Mouse (Mus musculus): ENCODE measurements around the gene Tln1. TPM values are rescaled to one million over a fixed set of nuclear protein-coding genes. Genes with fewer than 3 reads are reported as not detected.

Tln1 gene
- polyA plus RNA-seq, 1 experiment from 2014 or later, result 69.5 TPM

DNA sequence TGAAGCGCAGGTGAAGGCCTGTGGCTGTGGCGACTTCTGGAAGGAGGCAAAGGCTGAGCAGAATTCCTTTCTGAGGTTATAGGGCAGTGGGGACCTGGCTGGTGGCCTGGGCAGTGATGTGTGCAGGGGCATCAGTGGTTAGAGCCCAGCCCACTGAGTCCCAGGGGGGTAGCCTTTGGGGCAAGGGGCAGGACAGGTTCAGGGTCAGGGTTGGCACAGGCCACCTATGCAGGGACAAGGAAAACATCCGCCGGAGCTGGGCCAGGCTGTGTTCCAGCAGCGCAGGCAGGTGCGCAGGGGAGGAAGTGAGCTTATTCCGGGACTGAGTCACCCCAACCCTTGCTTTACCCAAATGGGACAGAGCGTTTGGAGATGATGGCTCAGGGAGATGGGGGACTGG is 23.9 kb upstream of the Tln1 start:
- no peak overlapping the region for H3K4me3 ChIP-seq
- H3K4me2 ChIP-seq, result no peak overlapping the region
- no peak overlapping the region for H3K9ac ChIP-seq
- no peaks in the 10 kb centered on the region for H3K9me3 ChIP-seq
- ATAC-seq (ENCODE audit: insufficient number of reproducible peaks, insufficient read depth, low FRiP score, low TSS enrichment, low read depth), result 0 out of 2 replicates have a peak, but pooled peaks have one; percentile 15
- H3K27ac ChIP-seq, result no peak overlapping the region
- WGBS, result 79% methylated on average over 8 of the region's 8 CpGs
- H3K36me3 ChIP-seq, result peaks cover 30% of the 10 kb centered on the region
- peaks cover 6% of the 10 kb centered on the region for H3K4me1 ChIP-seq
- no peaks in the 10 kb centered on the region for H3K27me3 ChIP-seq

GRCm38 (mm10) chr4:43585682-43586081 is 23.2 kb upstream of the Tln1 start:
- Histone ChIP-seq H3K9me3 (no peaks in the 10 kb centered on the region), H3K4me1 (peaks cover 6% of the 10 kb centered on the region), H3K9ac (no peak overlapping the region), H3K36me3 (peaks cover 37% of the 10 kb centered on the region), H3K27ac (no peak overlapping the region), H3K4me2 (no peak overlapping the region), H3K27me3 (no peaks in the 10 kb centered on the region), H3K4me3 (no peak overlapping the region)
- ATAC-seq (ENCODE audit: insufficient number of reproducible peaks, insufficient read depth, low FRiP score, low TSS enrichment, low read depth), result no peak
- 41% methylated on average over 10 of the region's 10 CpGs for WGBS

DNA sequence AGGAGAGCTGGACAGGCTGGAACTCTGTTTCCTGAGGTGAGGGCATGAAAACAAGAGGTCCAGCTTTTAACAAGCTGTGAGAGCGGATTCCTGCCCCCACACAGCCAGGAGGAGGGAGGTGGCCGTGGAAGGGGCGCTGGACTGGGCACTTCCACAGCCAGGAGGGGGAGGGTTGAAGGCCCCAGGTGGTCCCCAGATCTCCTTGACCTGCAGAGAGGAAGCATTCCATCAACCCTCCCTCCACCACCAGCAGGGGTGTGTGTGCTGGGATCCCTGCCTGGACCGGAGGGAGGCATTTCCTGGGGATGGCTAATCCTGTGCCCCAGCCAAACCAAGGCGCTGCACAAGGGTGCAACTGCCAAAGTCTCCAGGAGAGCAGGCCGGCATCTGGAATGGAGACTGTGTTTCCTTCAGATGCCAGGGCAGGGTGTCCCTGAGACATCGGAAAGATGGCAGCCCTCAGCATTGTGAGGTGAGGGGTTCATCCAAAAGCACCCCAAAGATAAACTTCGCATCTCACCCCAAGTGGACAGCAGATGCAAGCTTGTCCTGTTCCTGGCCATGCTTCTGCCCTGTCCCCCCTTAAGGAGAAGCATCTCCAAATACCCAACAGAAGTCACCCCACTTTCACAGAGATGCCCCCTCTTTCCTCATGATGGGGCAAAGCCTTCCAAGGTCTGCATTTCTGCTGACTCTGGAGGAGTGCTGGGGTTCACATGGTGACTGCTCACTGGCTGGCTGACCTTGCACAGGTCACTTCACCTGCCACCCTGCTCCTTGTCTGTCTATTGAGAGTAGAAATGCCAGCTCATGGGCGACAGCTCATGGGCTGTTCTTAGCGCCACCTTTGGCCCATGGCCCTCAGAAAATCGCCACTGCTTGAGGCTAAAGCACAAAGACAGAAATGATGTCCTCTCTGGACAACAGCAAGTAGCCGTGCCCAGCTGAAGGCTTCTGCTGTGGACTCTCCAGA is 22.2 kb upstream of the Tln1 start, which contains the start of gene Msmp:
Gene Msmp, minus strand, starts transcription at position 51 of the 973 bp plus-strand sequence.
- Histone ChIP-seq H3K27me3 (no peaks in the 10 kb centered on the region), H3K4me3 (no peak within 1 kb of the TSS), H3K9ac (no peak within 1 kb of the TSS), H3K36me3 (peaks cover 42% of the 10 kb centered on the region), H3K9me3 (no peaks in the 10 kb centered on the region), H3K4me2 (no peak within 1 kb of the TSS), H3K4me1 (peaks cover 12% of the 10 kb centered on the region), H3K27ac (no peak within 1 kb of the TSS)
- 66% methylated on average over 12 of the region's 12 CpGs for WGBS
- ATAC-seq (ENCODE audit: insufficient number of reproducible peaks, insufficient read depth, low FRiP score, low TSS enrichment, low read depth), result no peak

DNA sequence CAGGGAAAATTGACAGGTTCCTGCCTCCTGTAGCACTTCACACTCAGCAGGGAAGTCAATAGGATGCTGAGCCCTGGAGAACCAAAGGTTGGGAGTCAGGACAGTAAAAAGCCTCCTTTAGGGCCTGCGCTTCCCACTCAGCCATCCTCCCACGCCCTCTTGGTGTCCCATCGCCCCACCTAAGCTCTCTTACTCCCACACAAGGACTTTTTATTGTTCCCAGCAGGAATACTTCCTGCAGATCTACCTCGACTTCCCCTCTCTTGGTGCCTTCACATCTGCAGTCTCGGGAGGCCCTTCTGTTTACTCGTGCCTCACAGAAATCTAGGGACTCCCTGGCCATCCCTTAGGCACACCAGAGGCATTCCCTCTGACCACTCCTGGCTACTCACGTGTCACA is 20.9 kb upstream of the Tln1 start:
- no peak overlapping the region for H3K4me2 ChIP-seq
- no peak overlapping the region for H3K4me3 ChIP-seq
- H3K9ac ChIP-seq, result no peak overlapping the region
- ATAC-seq (ENCODE audit: insufficient number of reproducible peaks, insufficient read depth, low FRiP score, low TSS enrichment, low read depth), result no peak
- H3K36me3 ChIP-seq, result peaks cover 42% of the 10 kb centered on the region
- peaks cover 17% of the 10 kb centered on the region for H3K4me1 ChIP-seq
- H3K9me3 ChIP-seq, result no peaks in the 10 kb centered on the region
- H3K27me3 ChIP-seq, result no peaks in the 10 kb centered on the region
- 74% methylated on average over 7 of the region's 7 CpGs for WGBS
- H3K27ac ChIP-seq, result no peak overlapping the region

DNA sequence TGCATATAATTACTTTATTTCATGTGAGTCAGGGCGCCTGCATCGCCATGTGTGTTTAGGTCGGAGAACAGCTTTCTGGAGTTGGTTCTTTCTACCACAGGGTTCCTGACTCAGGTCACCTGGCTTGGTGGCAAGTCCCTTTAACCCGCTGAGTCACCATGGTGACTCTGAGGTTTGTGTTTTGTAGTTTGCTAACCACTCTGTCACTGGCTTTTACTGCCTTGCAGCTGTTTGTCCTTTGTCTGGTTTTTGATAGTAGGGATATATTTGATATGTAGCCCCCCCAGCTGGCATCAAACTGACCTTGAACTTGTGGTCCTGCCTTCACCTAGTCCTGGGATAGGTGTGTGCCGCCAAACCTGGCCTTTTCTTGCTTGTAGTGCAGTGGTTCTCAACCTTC is 19.8 kb upstream of the Tln1 start:
- Histone ChIP-seq H3K36me3 (peaks cover 42% of the 10 kb centered on the region), H3K9me3 (no peaks in the 10 kb centered on the region), H3K27me3 (no peaks in the 10 kb centered on the region), H3K9ac (no peak overlapping the region), H3K4me2 (no peak overlapping the region), H3K27ac (no peak overlapping the region), H3K4me3 (no peak overlapping the region), H3K4me1 (peaks cover 18% of the 10 kb centered on the region)
- ATAC-seq (ENCODE audit: insufficient number of reproducible peaks, insufficient read depth, low FRiP score, low TSS enrichment, low read depth), result no peak
- 88% methylated on average over 5 of the region's 5 CpGs for WGBS

GRCm38 (mm10) chr4:43581381-43581780 is 18.9 kb upstream of the Tln1 start:
- Histone ChIP-seq H3K4me1 (peaks cover 27% of the 10 kb centered on the region), H3K4me3 (no peak overlapping the region), H3K9me3 (no peaks in the 10 kb centered on the region), H3K27ac (no peak overlapping the region), H3K9ac (no peak overlapping the region), H3K36me3 (peaks cover 42% of the 10 kb centered on the region), H3K4me2 (no peak overlapping the region), H3K27me3 (no peaks in the 10 kb centered on the region)
- ATAC-seq (ENCODE audit: insufficient number of reproducible peaks, insufficient read depth, low FRiP score, low TSS enrichment, low read depth), result no peak
- WGBS, result 95% methylated on average over 12 of the region's 12 CpGs

DNA sequence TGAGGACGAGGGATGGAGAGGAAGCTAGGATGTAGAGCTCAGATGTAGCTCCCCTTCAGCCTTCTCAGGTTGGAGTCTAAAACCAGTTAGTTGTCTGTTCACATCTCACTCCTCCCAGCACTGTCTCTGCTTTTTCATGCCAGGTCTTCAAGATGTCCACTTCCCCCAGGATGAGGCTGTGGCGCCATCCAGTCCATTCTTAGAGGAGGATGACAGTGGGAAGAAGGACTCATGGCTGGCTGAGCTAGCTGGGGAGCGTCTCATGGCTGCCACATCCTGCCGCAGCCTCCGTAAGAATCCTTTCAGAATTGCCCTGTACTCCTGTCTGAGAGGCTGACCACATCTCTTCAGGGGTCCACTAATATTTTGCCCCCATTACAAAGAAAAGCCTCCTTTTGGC is 18.2 kb upstream of the Tln1 start:
- WGBS, result 92% methylated on average over 5 of the region's 5 CpGs
- Histone ChIP-seq H3K4me2 (no peak overlapping the region), H3K27ac (no peak overlapping the region), H3K4me1 (peaks cover 34% of the 10 kb centered on the region), H3K4me3 (no peak overlapping the region), H3K9ac (no peak overlapping the region), H3K36me3 (peaks cover 42% of the 10 kb centered on the region), H3K27me3 (no peaks in the 10 kb centered on the region), H3K9me3 (no peaks in the 10 kb centered on the region)
- ATAC-seq (ENCODE audit: insufficient number of reproducible peaks, insufficient read depth, low FRiP score, low TSS enrichment, low read depth), result no peak

- Histone ChIP-seq H3K9ac (peak overlapping the region; percentile 90), H3K4me1 (peaks cover 42% of the 10 kb centered on the region), H3K4me2 (peak overlapping the region; percentile 95), H3K27ac (no peak overlapping the region), H3K27me3 (no peaks in the 10 kb centered on the region), H3K9me3 (no peaks in the 10 kb centered on the region), H3K36me3 (peaks cover 42% of the 10 kb centered on the region), H3K4me3 (peak overlapping the region; percentile 79)
- no peak for ATAC-seq (ENCODE audit: insufficient number of reproducible peaks, insufficient read depth, low FRiP score, low TSS enrichment, low read depth)
- 84% methylated on average over 6 of the region's 6 CpGs for WGBS
Measured at GRCm38 (mm10) chr4:43579731-43580130, 17.2 kb upstream of the Tln1 start.

GRCm38 (mm10) chr4:43579256-43579655 is 16.8 kb upstream of the Tln1 start:
- no peak for ATAC-seq (ENCODE audit: insufficient number of reproducible peaks, insufficient read depth, low FRiP score, low TSS enrichment, low read depth)
- WGBS, result 4% methylated on average over 10 of the region's 10 CpGs

DNA sequence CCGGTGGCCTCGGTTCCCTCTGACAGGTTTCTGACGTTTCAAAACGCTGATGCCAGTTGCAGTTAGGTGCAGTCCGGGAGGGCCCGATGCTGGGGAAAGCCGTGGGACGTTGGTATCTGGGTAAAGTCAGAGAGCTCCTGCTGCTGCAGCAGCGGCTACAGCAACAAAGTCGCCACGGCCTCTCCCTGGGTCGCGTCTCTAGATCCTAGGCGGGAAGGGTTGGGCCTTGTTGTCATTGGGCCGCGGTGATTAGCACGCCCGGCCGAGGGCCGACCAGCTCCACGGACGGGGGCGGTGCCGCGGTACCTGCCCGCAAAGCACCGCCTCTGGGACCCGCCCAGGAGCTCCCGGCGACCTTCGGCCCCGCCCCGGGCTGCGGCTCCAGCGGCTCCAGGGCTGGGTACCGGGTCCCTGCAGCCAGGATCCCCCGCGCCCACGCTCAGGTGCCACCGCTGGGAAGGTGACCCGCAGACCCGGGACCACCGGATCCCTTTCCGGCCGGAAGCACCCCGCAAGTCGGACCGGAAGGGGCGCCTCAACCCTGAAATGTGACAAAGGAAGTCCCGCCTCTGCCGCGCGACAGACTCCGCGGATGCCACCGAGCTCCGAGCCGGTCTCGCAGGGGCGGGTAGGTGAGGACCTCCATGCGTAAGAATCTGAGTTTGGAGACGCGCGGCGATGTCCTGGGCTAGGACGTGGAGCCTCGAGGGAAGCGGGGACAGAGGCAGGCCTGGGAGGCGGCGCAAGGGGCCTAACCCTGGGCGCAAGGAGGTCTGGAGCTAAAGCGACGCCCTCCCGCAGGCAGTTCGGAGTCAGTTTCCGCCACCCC is 16.1 kb upstream of the Tln1 start, which contains the start of the genes Rgp1 and Gba2:
Gene Rgp1, plus strand, starts transcription at position 340 of the 829 bp plus-strand sequence.
Gene Gba2, minus strand, starts transcription at position 498 of the 829 bp plus-strand sequence.
- Histone ChIP-seq H3K9me3 (no peaks in the 10 kb centered on the region), H3K9ac (peak within 1 kb of the TSS; percentile 90), H3K4me3 (peak within 1 kb of the TSS; percentile 79), H3K4me2 (peak within 1 kb of the TSS; percentile 95), H3K27ac (peak within 1 kb of the TSS; percentile 83), H3K27me3 (no peaks in the 10 kb centered on the region), H3K36me3 (peaks cover 41% of the 10 kb centered on the region), H3K4me1 (peaks cover 42% of the 10 kb centered on the region)
- ATAC-seq (ENCODE audit: insufficient number of reproducible peaks, insufficient read depth, low FRiP score, low TSS enrichment, low read depth), result peak; percentile 85
- 0% methylated on average over 76 of the region's 76 CpGs for WGBS

More at GRCm38 (mm10) chr4:43579256-43579655, 16.8 kb upstream of the Tln1 start:
- H3K9me3 ChIP-seq, result no peaks in the 10 kb centered on the region
- H3K27ac ChIP-seq, result peak overlapping the region; percentile 83; the same call in 1 of the 2 replicates
- peaks cover 41% of the 10 kb centered on the region for H3K36me3 ChIP-seq
- peak overlapping the region; percentile 90 for H3K9ac ChIP-seq
- H3K4me1 ChIP-seq, result peaks cover 42% of the 10 kb centered on the region
- peak overlapping the region; percentile 79 for H3K4me3 ChIP-seq
- peak overlapping the region; percentile 95 for H3K4me2 ChIP-seq
- H3K27me3 ChIP-seq, result no peaks in the 10 kb centered on the region

- Histone ChIP-seq H3K4me2 (peak overlapping the region; percentile 95), H3K9me3 (no peaks in the 10 kb centered on the region), H3K4me3 (peak overlapping the region; percentile 79), H3K4me1 (peaks cover 42% of the 10 kb centered on the region), H3K9ac (peak overlapping the region; percentile 90), H3K36me3 (peaks cover 40% of the 10 kb centered on the region), H3K27me3 (no peaks in the 10 kb centered on the region), H3K27ac (no peak overlapping the region; the same call in 1 of the 2 replicates)
- 44% methylated on average over 8 of the region's 8 CpGs for WGBS
- ATAC-seq (ENCODE audit: insufficient number of reproducible peaks, insufficient read depth, low FRiP score, low TSS enrichment, low read depth), result no peak
Measured at GRCm38 (mm10) chr4:43577237-43577881, 14.9 kb upstream of the Tln1 start.

Measured in embryonic facial prominence, embryonic 13.5 days (tissue).